Mouse (Mus musculus) kidney, embryonic 14.5 days (tissue): Measurements from ENCODE around the gene Gm49325. TPM values are rescaled to one million over a fixed set of nuclear protein-coding genes. Genes with fewer than 3 reads are reported as not detected.

ENCODE experiments used
- ATAC-seq: fragments of 200-750 bp; cut with Nextera tagmentation; 2 replicates; pipeline ENCODE4 v1.8.0; 2017; ENCODE audit warnings: moderate number of reproducible peaks, mild to moderate bottlenecking, moderate TSS enrichment, moderate library complexity; ENCODE audit not compliant: low FRiP score, low TSS enrichment
- H3K27ac ChIP-seq: fragments of 300-500 bp; sonication (generic); 2 replicates; pipeline ENCODE4 v1.5.1; 2014; ENCODE audit warnings: low read depth, mild to moderate bottlenecking, low read length, moderate library complexity, mixed read lengths
- H3K27me3 ChIP-seq: fragments of 300-500 bp; sonication (generic); 2 replicates; pipeline ENCODE4 v1.6.1; 2014; ENCODE audit warnings: mild to moderate bottlenecking, low read length; ENCODE audit not compliant: control insufficient read depth, insufficient read depth
- H3K36me3 ChIP-seq: fragments of 300-500 bp; sonication (generic); 2 replicates; pipeline ENCODE4 v1.6.1; 2014; ENCODE audit warnings: low read length, mixed read lengths; ENCODE audit not compliant: control insufficient read depth, insufficient read depth
- H3K4me1 ChIP-seq: fragments of 300-500 bp; sonication (generic); 2 replicates; pipeline ENCODE4 v1.6.1; 2014; ENCODE audit warnings: low read length, mixed read lengths; ENCODE audit not compliant: control insufficient read depth, insufficient read depth
- H3K4me2 ChIP-seq: fragments of 300-500 bp; sonication (generic); replicated peaks from 2 replicates; pipeline ENCODE4 v1.6.1; 2014; ENCODE audit warnings: low read depth, mild to moderate bottlenecking, low read length
- H3K4me3 ChIP-seq: fragments of 300-500 bp; sonication (generic); 2 replicates; pipeline ENCODE4 v1.5.1; 2014; ENCODE audit warnings: mild to moderate bottlenecking, low read length
- H3K9ac ChIP-seq: fragments of 300-500 bp; sonication (generic); 2 replicates; pipeline ENCODE4 v1.6.1; 2014; ENCODE audit warnings: low read depth, mild to moderate bottlenecking, low read length, moderate library complexity
- H3K9me3 ChIP-seq: fragments of 300-500 bp; sonication (generic); 2 replicates; pipeline ENCODE4 v1.6.1; 2016; ENCODE audit warnings: low read length; ENCODE audit not compliant: control insufficient read depth
- whole genome bisulfite sequencing: fragments of 180-500 bp; shearing (Covaris S2); extraction: QIAGEN DNeasy Blood & Tissue Kit; methylation state at CpG from one replicate; pipeline ENCODE4 v1.1.7; 2014; 5-methylcytosine and 5-hydroxymethylcytosine counted together
- polyA plus RNA-seq: library from polyadenylated mRNA; unstranded; fragments of >200 nt; fragmentation: Nextera tagmentation; extraction: Ambion mirVana; gene quantifications from 2 replicates; pipeline ENCODE4 v1.2.1, GENCODE M21; 2014

Gm49325 gene
- polyA plus RNA-seq, 1 experiment from 2014 or later = 1.2 TPM

- ATAC-seq = no peak
- Histone ChIP-seq H3K27me3 (no peaks in the 10 kb centered on the region), H3K9ac (no peak overlapping the region), H3K4me3 (no peak overlapping the region), H3K4me1 (peaks cover 8% of the 10 kb centered on the region; the same call in 1 of the 2 replicates), H3K9me3 (no peaks in the 10 kb centered on the region), H3K36me3 (peaks cover 2% of the 10 kb centered on the region), H3K27ac (no peak overlapping the region), H3K4me2 (no peak overlapping the region)
- WGBS = 92% methylated on average over 6 of the region's 6 CpGs
Observed at GRCm38 (mm10) chr10:77604111-77604510, 1.9 kb upstream of the Gm49325 start.

DNA sequence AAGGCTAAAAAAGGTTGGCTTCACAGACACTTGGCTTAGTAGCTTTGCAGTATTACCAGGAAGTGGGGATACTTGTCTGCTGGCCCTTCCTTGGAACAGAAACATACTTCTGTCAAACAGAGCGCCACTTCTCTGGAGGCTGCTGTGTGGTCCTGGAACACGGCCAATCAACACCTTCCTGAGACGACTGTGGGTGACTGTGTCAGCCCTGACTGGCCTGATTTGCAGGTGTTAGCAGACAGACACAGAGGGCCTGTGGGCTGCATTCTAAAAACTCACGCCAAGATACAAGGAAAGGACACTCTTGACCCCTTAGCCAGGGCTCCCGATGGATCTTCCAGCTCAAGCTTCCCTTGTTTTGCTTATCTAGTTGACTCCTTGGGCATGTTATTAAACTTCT, 1.0 kb upstream of the Gm49325 start:
- Histone ChIP-seq H3K9ac (no peak overlapping the region), H3K9me3 (no peaks in the 10 kb centered on the region), H3K4me1 (peaks cover 8% of the 10 kb centered on the region; the same call in 1 of the 2 replicates), H3K27me3 (no peaks in the 10 kb centered on the region), H3K4me2 (no peak overlapping the region), H3K36me3 (peaks cover 7% of the 10 kb centered on the region; the same call in 1 of the 2 replicates), H3K4me3 (no peak overlapping the region), H3K27ac (no peak overlapping the region)
- WGBS = 84% methylated on average over 5 of the region's 5 CpGs
- no peak for ATAC-seq

DNA sequence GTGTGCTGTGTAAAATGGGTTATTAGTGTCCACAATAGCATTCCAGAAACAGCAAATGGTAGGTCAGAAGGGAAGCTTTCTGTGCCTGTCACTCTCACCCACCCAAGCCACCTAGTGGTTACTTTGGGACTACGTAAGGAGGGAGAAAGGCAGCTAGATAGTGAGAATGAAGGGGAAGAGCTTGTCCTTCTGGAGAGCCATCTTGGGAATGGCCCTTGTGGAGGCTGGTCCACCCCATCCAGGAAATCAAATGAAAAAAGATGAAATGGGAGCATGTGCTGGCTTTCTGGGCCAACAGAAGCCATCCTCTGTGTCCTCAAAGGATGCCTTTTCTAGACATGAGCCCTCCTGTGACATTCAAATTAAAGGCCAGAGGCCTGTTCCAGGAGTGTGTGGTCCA, 629 bp upstream of the Gm49325 start:
- peaks cover 11% of the 10 kb centered on the region for H3K36me3 ChIP-seq
- H3K4me2 ChIP-seq = peak overlapping the region; percentile 93
- no peaks in the 10 kb centered on the region for H3K9me3 ChIP-seq
- no peaks in the 10 kb centered on the region for H3K27me3 ChIP-seq
- ATAC-seq = peak; percentile 24; the same call in 1 of the 2 replicates
- H3K4me3 ChIP-seq = peak overlapping the region; percentile 83
- 17% methylated on average over 1 of the region's 1 CpGs for WGBS
- peaks cover 8% of the 10 kb centered on the region; the same call in 1 of the 2 replicates for H3K4me1 ChIP-seq
- peak overlapping the region; percentile 97 for H3K27ac ChIP-seq
- H3K9ac ChIP-seq = peak overlapping the region; percentile 84; the same call in 1 of the 2 replicates

- no peaks in the 10 kb centered on the region for H3K9me3 ChIP-seq
- peak overlapping the region; percentile 93 for H3K4me2 ChIP-seq
- peak overlapping the region; percentile 84 for H3K9ac ChIP-seq
- no peak; the same call in 1 of the 2 replicates for ATAC-seq
- peaks cover 26% of the 10 kb centered on the region for H3K36me3 ChIP-seq
- H3K4me1 ChIP-seq = peaks cover 8% of the 10 kb centered on the region; the same call in 1 of the 2 replicates
- H3K4me3 ChIP-seq = peak overlapping the region; percentile 83
- no peaks in the 10 kb centered on the region for H3K27me3 ChIP-seq
- H3K27ac ChIP-seq = peak overlapping the region; percentile 97
- 40% methylated on average over 7 of the region's 7 CpGs for WGBS
Observed at GRCm38 (mm10) chr10:77606855-77607254, 858 bp downstream of the Gm49325 start.

DNA sequence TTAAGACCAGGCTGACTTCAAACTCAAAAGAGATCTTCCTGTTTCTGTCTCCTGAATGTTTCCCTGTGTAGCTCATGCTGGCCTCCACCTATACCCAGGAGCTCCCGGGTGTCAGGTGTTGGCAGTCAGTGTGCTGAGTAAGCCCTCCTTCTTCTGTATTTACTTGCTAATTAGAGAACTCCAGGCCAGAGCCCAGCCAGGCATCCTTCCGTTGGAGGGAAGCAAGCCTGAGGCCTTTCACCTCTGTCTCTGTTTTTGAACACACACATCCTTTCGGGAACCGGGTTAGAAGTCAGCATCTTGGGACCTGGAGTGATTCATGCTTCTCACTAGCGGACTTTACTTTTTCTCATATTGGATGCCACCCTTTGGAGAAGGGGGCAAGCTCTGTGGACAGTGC, 1.4 kb downstream of the Gm49325 start:
- Histone ChIP-seq H3K4me1 (peaks cover 8% of the 10 kb centered on the region; the same call in 1 of the 2 replicates), H3K36me3 (peaks cover 30% of the 10 kb centered on the region), H3K27me3 (no peaks in the 10 kb centered on the region), H3K27ac (0 out of 2 replicates have a peak overlapping the region, but pooled peaks have one; percentile 17), H3K4me3 (peak overlapping the region; percentile 83), H3K9ac (peak overlapping the region; percentile 84; the same call in 1 of the 2 replicates), H3K9me3 (no peaks in the 10 kb centered on the region), H3K4me2 (peak overlapping the region; percentile 93)
- 61% methylated on average over 5 of the region's 5 CpGs for WGBS
- ATAC-seq = no peak

GRCm38 (mm10) chr10:77608589-77608988, 2.6 kb downstream of the Gm49325 start:
- Histone ChIP-seq H3K4me3 (no peak overlapping the region), H3K36me3 (peaks cover 40% of the 10 kb centered on the region), H3K9ac (no peak overlapping the region), H3K4me2 (no peak overlapping the region), H3K27me3 (no peaks in the 10 kb centered on the region), H3K27ac (no peak overlapping the region), H3K9me3 (no peaks in the 10 kb centered on the region), H3K4me1 (peaks cover 8% of the 10 kb centered on the region; the same call in 1 of the 2 replicates)
- 93% methylated on average over 8 of the region's 8 CpGs for WGBS
- ATAC-seq = no peak

- Histone ChIP-seq H3K4me1 (peaks cover 8% of the 10 kb centered on the region; the same call in 1 of the 2 replicates), H3K27ac (no peak overlapping the region), H3K9ac (no peak overlapping the region), H3K27me3 (no peaks in the 10 kb centered on the region), H3K9me3 (no peaks in the 10 kb centered on the region), H3K36me3 (peaks cover 56% of the 10 kb centered on the region), H3K4me2 (no peak overlapping the region), H3K4me3 (no peak overlapping the region)
- ATAC-seq = no peak
- 90% methylated on average over 8 of the region's 8 CpGs for WGBS
Observed at GRCm38 (mm10) chr10:77610221-77610961, 4.4 kb downstream of the Gm49325 start.

DNA sequence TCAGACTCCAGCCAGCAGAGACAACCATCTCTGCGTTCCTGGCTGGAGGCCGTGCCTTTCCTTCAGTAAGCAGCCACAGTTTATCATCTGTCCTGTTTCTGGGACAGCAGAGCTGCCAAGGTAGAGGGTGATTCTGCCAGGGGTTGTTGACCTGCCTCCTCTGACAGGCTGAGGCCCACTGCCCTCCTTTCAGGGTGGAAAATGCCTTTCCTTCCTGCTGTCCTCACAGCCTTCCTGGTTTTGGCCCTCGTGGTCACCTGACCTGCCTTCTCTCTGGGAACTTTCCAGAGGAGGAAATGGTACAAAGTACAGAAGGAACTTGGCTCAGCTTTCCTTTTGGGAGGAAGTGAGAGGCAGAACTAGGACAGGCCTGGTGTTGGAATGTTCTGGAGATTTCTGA, 7.4 kb downstream of the Gm49325 start:
- WGBS = 79% methylated on average over 3 of the region's 3 CpGs
- Histone ChIP-seq H3K9me3 (no peaks in the 10 kb centered on the region), H3K27ac (peak overlapping the region; percentile 61; the same call in 1 of the 2 replicates), H3K4me1 (no peaks in the 10 kb centered on the region), H3K4me3 (no peak overlapping the region), H3K9ac (no peak overlapping the region), H3K27me3 (no peaks in the 10 kb centered on the region), H3K36me3 (peaks cover 85% of the 10 kb centered on the region), H3K4me2 (no peak overlapping the region)
- 0 out of 2 replicates have a peak, but pooled peaks have one; percentile 20 for ATAC-seq

DNA sequence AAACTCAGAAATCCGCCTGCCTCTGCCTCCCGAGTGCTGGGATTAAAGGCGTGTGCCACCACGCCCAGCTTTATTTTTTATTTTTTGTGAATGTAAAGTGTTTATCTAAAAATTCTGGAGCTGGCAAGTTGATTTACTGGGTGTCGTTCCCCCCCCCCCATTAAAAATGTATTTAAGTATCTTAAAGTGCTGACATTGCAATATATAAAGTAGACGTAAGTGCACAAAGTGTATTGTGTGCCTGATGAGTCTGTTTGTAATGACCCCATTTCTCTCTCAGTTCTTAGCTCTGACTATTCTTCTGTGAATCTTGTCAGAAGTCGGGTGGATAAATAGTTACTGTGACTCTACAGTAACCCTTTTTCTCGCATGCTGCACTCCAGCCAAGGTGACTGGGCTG, 9.7 kb downstream of the Gm49325 start:
- no peaks in the 10 kb centered on the region for H3K27me3 ChIP-seq
- H3K36me3 ChIP-seq = peaks cover 73% of the 10 kb centered on the region
- no peaks in the 10 kb centered on the region for H3K9me3 ChIP-seq
- ATAC-seq = no peak
- H3K9ac ChIP-seq = no peak overlapping the region
- no peak overlapping the region for H3K27ac ChIP-seq
- H3K4me3 ChIP-seq = no peak overlapping the region
- no peaks in the 10 kb centered on the region for H3K4me1 ChIP-seq
- 92% methylated on average over 8 of the region's 8 CpGs for WGBS
- H3K4me2 ChIP-seq = no peak overlapping the region
